Mouse (Mus musculus) retina, postnatal 7 days (tissue): Measurements from ENCODE around the gene Adgrl3.

Experiments
- DNase-seq: peaks from one replicate; pipeline ENCODE4 v3.0.0-alpha.2; 2012; ENCODE audit warnings: low read depth, low spot score

Adgrl3 gene

GRCm38 (mm10) chr5:81248724-81249123 lies 228.8 kb downstream of the Adgrl3 start:
- DNase-seq, result no peak

- DNase-seq, result no peak
Measured at GRCm38 (mm10) chr5:81256091-81256490, 236.2 kb downstream of the Adgrl3 start.

- no peak for DNase-seq
Measured at GRCm38 (mm10) chr5:81269689-81270088, 249.8 kb downstream of the Adgrl3 start.

GRCm38 (mm10) chr5:81275346-81276047 lies 255.6 kb downstream of the Adgrl3 start:
- no peak for DNase-seq

GRCm38 (mm10) chr5:81279246-81279645 lies 259.3 kb downstream of the Adgrl3 start:
- no peak for DNase-seq

- no peak for DNase-seq
Measured at GRCm38 (mm10) chr5:81285643-81286042, 265.7 kb downstream of the Adgrl3 start.

- no peak for DNase-seq
Measured at GRCm38 (mm10) chr5:81301874-81302273, 281.9 kb downstream of the Adgrl3 start.

GRCm38 (mm10) chr5:81317406-81318112 lies 297.6 kb downstream of the Adgrl3 start:
- no peak for DNase-seq

GRCm38 (mm10) chr5:81321276-81321934 lies 301.5 kb downstream of the Adgrl3 start:
- DNase-seq, result no peak

GRCm38 (mm10) chr5:81322064-81322463 lies 302.1 kb downstream of the Adgrl3 start:
- DNase-seq, result no peak

GRCm38 (mm10) chr5:81326916-81327315 lies 307.0 kb downstream of the Adgrl3 start:
- DNase-seq, result no peak

GRCm38 (mm10) chr5:81327392-81327791 lies 307.5 kb downstream of the Adgrl3 start:
- DNase-seq, result no peak

- DNase-seq, result no peak
Measured at GRCm38 (mm10) chr5:81329571-81329971, 309.6 kb downstream of the Adgrl3 start.

- no peak for DNase-seq
Measured at GRCm38 (mm10) chr5:81344330-81344729, 324.4 kb downstream of the Adgrl3 start.

- DNase-seq, result no peak
Measured at GRCm38 (mm10) chr5:81345096-81345435, 325.1 kb downstream of the Adgrl3 start.

GRCm38 (mm10) chr5:81345436-81346131 lies 325.6 kb downstream of the Adgrl3 start:
- no peak for DNase-seq

- DNase-seq, result no peak
Measured at GRCm38 (mm10) chr5:81347571-81347970, 327.6 kb downstream of the Adgrl3 start.

- no peak for DNase-seq
Measured at GRCm38 (mm10) chr5:81359560-81359959, 339.6 kb downstream of the Adgrl3 start.

- no peak for DNase-seq
Measured at GRCm38 (mm10) chr5:81364198-81364643, 344.3 kb downstream of the Adgrl3 start.

- DNase-seq, result no peak
Measured at GRCm38 (mm10) chr5:81365250-81365649, 345.3 kb downstream of the Adgrl3 start.

GRCm38 (mm10) chr5:81370126-81370850 lies 350.4 kb downstream of the Adgrl3 start:
- no peak for DNase-seq
